Mouse (Mus musculus) hindbrain, embryonic 11.5 days (tissue): Measurements from ENCODE around the gene 1700017B05Rik. TPM values are rescaled to one million over a fixed set of nuclear protein-coding genes. Genes with fewer than 3 reads are reported as not detected.
"Not testable (repeated sequence)": the region's sequence is repeated elsewhere in the genome, so short reads cannot be mapped to it uniquely, and the experiment has no call there.

Source experiments
- ATAC-seq: fragments of 200-750 bp; cut with Nextera tagmentation; 2 replicates; pipeline ENCODE4 v1.8.0; 2017; ENCODE audit warnings: mild to moderate bottlenecking, moderate TSS enrichment, moderate library complexity; ENCODE audit not compliant: low FRiP score
- DNase-seq: peaks from one replicate; pipeline ENCODE4 v3.0.0-alpha.2; 2015; ENCODE audit warnings: low spot score
- H3K27ac ChIP-seq: fragments of 300-500 bp; sonication (generic); 2 replicates; pipeline ENCODE4 v1.5.1; 2014; ENCODE audit warnings: mild to moderate bottlenecking, low read depth, low read length
- H3K27me3 ChIP-seq: fragments of 300-500 bp; sonication (generic); 2 replicates; pipeline ENCODE4 v1.6.1; 2014; ENCODE audit warnings: mild to moderate bottlenecking, low read length, moderate library complexity, mixed read lengths; ENCODE audit not compliant: control insufficient read depth, insufficient read depth
- H3K36me3 ChIP-seq: fragments of 300-500 bp; sonication (generic); 2 replicates; pipeline ENCODE4 v1.6.1; 2014; ENCODE audit warnings: mild to moderate bottlenecking, low read length, moderate library complexity, mixed read lengths; ENCODE audit not compliant: control insufficient read depth, insufficient read depth
- H3K4me1 ChIP-seq: fragments of 300-500 bp; sonication (generic); replicated peaks from 2 replicates; pipeline ENCODE4 v1.6.1; 2014; ENCODE audit warnings: low read length, mixed read lengths; ENCODE audit not compliant: control insufficient read depth, insufficient read depth
- H3K4me2 ChIP-seq: fragments of 300-500 bp; sonication (generic); replicated peaks from 2 replicates; pipeline ENCODE4 v1.6.1; 2014; ENCODE audit warnings: mild to moderate bottlenecking, low read depth, low read length
- H3K4me3 ChIP-seq: fragments of 300-500 bp; sonication (generic); 2 replicates; pipeline ENCODE4 v1.5.1; 2014; ENCODE audit warnings: low read depth, low read length
- H3K9ac ChIP-seq: fragments of 300-500 bp; sonication (generic); 2 replicates; pipeline ENCODE4 v1.6.1; 2014; ENCODE audit warnings: low read depth, low read length
- H3K9me3 ChIP-seq: fragments of 300-500 bp; sonication (generic); 2 replicates; pipeline ENCODE4 v1.6.1; 2016; ENCODE audit warnings: low read length; ENCODE audit not compliant: control insufficient read depth
- WGBS: fragments of 180-500 bp; shearing (Covaris S2); extraction: QIAGEN DNeasy Blood & Tissue Kit; methylation state at CpG from one replicate; pipeline ENCODE4 v1.1.7; 2014; 5-methylcytosine and 5-hydroxymethylcytosine counted together
- polyA plus RNA-seq: library from polyadenylated mRNA; unstranded; fragments of >200 nt; fragmentation: Nextera tagmentation; extraction: Ambion mirVana; gene quantifications from 2 replicates; pipeline ENCODE4 v1.2.1, GENCODE M21; 2014

Gene 1700017B05Rik
- 6.6 and 7.6 TPM in 2 replicates for polyA plus RNA-seq

GRCm38 (mm10) chr9:57261913-57262794 lies at the start of gene 1700017B05Rik:
Gene 1700017B05Rik, minus strand, starts transcription at chr9:57262612.
- peak within 1 kb of the TSS; percentile 57 for H3K4me3 ChIP-seq
- under 1% methylated on average over 65 of the region's 87 CpGs for WGBS
- no peak within 1 kb of the TSS for H3K27ac ChIP-seq
- ATAC-seq (peak; percentile 79), DNase-seq (peak; percentile 81)
- no peaks in the 10 kb centered on the region for H3K9me3 ChIP-seq
- H3K4me1 ChIP-seq, result peaks cover 5% of the 10 kb centered on the region
- no peaks in the 10 kb centered on the region for H3K36me3 ChIP-seq
- peaks cover 6% of the 10 kb centered on the region for H3K27me3 ChIP-seq
- peak within 1 kb of the TSS; percentile 70 for H3K4me2 ChIP-seq
- peak within 1 kb of the TSS; percentile 67 for H3K9ac ChIP-seq

DNA sequence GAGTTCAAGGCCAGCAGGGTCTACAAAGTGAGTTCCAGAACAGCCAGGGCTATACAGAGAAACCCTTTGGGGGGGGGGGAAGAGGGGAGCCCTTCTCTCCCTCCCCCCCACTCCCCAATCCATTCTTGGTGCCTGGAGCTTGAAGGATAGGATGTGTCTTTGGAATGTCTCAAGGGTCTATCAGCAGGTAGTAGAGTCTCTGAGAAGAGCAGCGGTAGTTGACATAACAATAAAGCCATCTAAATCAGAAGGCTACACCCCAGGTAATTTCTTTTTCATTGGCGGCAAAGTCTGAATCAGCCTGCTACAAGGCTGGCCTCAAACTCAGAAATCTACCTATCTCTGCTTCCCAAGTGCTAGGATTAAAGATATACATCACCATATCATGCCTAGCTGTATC lies 48.5 kb upstream of the 1700017B05Rik start:
- Histone ChIP-seq H3K9me3 (no peaks in the 10 kb centered on the region), H3K36me3 (no peaks in the 10 kb centered on the region), H3K4me3 (no peak overlapping the region), H3K27ac (no peak overlapping the region), H3K4me2 (no peak overlapping the region), H3K4me1 (no peaks in the 10 kb centered on the region), H3K9ac (no peak overlapping the region), H3K27me3 (no peaks in the 10 kb centered on the region)
- ATAC-seq (no peak), DNase-seq (no peak)
- 81% methylated on average over 2 of the region's 2 CpGs for WGBS

DNA sequence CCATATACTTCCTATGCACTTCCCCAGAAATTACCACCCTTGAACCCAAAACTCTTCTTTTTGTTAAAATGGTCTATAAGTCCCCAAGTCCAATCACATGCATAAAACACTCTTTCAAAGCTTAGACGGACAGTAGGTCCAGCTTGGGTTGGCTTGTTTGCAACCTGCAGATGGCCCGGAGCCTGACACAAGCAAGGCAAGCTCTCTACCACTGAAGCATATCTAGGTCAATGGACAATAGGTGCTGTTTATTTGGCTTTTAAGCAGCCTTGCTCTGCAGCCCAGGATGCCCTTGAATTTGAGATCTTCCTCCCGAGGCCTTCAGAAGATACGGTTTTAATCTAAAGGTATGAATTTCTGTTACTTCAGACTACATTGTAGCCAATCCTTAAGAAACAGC lies 46.9 kb upstream of the 1700017B05Rik start:
- H3K4me2 ChIP-seq, result no peak overlapping the region
- no peak overlapping the region for H3K4me3 ChIP-seq
- H3K4me1 ChIP-seq, result no peaks in the 10 kb centered on the region
- no peak overlapping the region for H3K9ac ChIP-seq
- H3K9me3 ChIP-seq, result no peaks in the 10 kb centered on the region
- WGBS, result 93% methylated on average over 4 of the region's 4 CpGs
- no peak overlapping the region for H3K27ac ChIP-seq
- DNase-seq, result no peak
- no peaks in the 10 kb centered on the region for H3K27me3 ChIP-seq
- H3K36me3 ChIP-seq, result no peaks in the 10 kb centered on the region
- ATAC-seq, result no peak

- DNase-seq (no peak), ATAC-seq (no peak)
- H3K9me3 ChIP-seq, result no peaks in the 10 kb centered on the region
- no peak overlapping the region for H3K4me2 ChIP-seq
- H3K27me3 ChIP-seq, result no peaks in the 10 kb centered on the region
- no peak overlapping the region for H3K9ac ChIP-seq
- no peak overlapping the region for H3K27ac ChIP-seq
- no peaks in the 10 kb centered on the region for H3K4me1 ChIP-seq
- 79% methylated on average over 4 of the region's 4 CpGs for WGBS
- H3K4me3 ChIP-seq, result no peak overlapping the region
- no peaks in the 10 kb centered on the region for H3K36me3 ChIP-seq
These were observed 45.0 kb upstream of the 1700017B05Rik start for GRCm38 (mm10) chr9:57307456-57307855.

GRCm38 (mm10) chr9:57304716-57305115 lies 42.3 kb upstream of the 1700017B05Rik start:
- H3K9ac ChIP-seq, ATAC-seq, H3K4me2 ChIP-seq, H3K9me3 ChIP-seq, H3K27me3 ChIP-seq, H3K36me3 ChIP-seq, H3K4me3 ChIP-seq, H3K4me1 ChIP-seq, H3K27ac ChIP-seq, DNase-seq: not testable (repeated sequence)
- WGBS, result 93% methylated on average over 4 of the region's 4 CpGs

GRCm38 (mm10) chr9:57304251-57304650 lies 41.8 kb upstream of the 1700017B05Rik start:
- Histone ChIP-seq H3K27ac (no peak overlapping the region), H3K4me2 (no peak overlapping the region), H3K4me1 (no peaks in the 10 kb centered on the region), H3K27me3 (no peaks in the 10 kb centered on the region), H3K4me3 (no peak overlapping the region), H3K36me3 (no peaks in the 10 kb centered on the region), H3K9ac (no peak overlapping the region), H3K9me3 (no peaks in the 10 kb centered on the region)
- 100% methylated on average over 2 of the region's 2 CpGs for WGBS
- no peak for DNase-seq
- ATAC-seq, result no peak

- no peak for DNase-seq
- Histone ChIP-seq H3K4me1 (no peaks in the 10 kb centered on the region), H3K9me3 (no peaks in the 10 kb centered on the region), H3K27me3 (no peaks in the 10 kb centered on the region), H3K9ac (no peak overlapping the region), H3K4me2 (no peak overlapping the region), H3K4me3 (no peak overlapping the region), H3K36me3 (no peaks in the 10 kb centered on the region), H3K27ac (no peak overlapping the region)
- ATAC-seq, result no peak
- 94% methylated on average over 1 of the region's 1 CpGs for WGBS
These were observed 40.9 kb upstream of the 1700017B05Rik start for GRCm38 (mm10) chr9:57303356-57303755.

DNA sequence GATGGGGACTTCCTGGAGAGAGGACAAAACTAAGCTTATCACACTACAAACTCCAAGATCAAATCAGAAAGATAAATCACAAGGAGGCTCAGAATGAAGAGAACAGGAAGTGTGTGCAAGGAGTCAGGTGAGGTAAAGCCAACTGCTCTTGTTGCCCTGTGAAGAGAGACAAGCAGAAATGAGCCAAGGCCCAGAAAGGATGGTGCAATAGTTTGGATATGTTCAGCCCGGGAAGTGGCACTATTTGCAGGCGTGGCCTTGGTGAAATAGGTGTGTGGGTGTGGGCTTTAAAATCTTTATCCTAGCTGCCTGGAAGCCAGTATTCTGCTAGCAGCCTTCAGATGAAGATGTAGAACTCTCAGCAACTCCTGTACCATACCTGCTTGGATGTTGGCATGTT lies 38.4 kb upstream of the 1700017B05Rik start:
- H3K27ac ChIP-seq, result no peak overlapping the region
- H3K4me3 ChIP-seq, result no peak overlapping the region
- WGBS, result 91% methylated on average over 2 of the region's 2 CpGs
- H3K36me3 ChIP-seq, result no peaks in the 10 kb centered on the region
- DNase-seq, result no peak
- H3K27me3 ChIP-seq, result no peaks in the 10 kb centered on the region
- H3K4me1 ChIP-seq, result no peaks in the 10 kb centered on the region
- H3K4me2 ChIP-seq, result no peak overlapping the region
- no peaks in the 10 kb centered on the region for H3K9me3 ChIP-seq
- ATAC-seq, result no peak
- no peak overlapping the region for H3K9ac ChIP-seq
